Mouse (Mus musculus) skeletal muscle tissue, postnatal 0 days (tissue): ENCODE data around the gene Mrgprb5. TPM values are rescaled to one million over a fixed set of nuclear protein-coding genes. Genes with fewer than 3 reads are reported as not detected.

Experiments used
- polyA plus RNA-seq: library from polyadenylated mRNA; unstranded; fragments of >200 nt; fragmentation: Nextera tagmentation; extraction: Ambion mirVana; gene quantifications from 2 replicates; pipeline ENCODE4 v1.2.1, GENCODE M21; 2015

The Mrgprb5 gene
- not detected in 2 replicates for polyA plus RNA-seq

DNA sequence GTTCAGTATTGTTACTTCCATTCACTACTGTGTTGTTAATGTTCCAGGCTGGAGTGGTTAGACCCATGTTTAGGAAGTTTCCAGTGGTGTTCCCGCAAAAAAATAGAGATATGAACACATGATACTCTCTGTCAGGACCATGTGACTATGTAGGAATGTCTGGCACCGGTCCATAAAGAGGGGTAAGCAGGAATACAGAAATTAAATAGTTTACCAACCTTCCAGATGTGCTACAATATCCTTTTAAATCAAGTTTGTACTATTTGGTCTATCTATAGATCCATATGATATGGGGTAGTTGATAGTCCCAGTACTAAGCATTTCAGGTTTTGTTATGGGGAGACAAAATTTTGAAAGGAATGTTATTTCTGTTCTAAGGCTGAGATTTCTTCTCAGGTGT lies at the start of gene Mrgprb5:
TSS of gene Mrgprb5 (minus strand) at position 101 of the 400 bp plus-strand sequence.

GRCm38 (mm10) chr7:48199188-48199587 lies 30.4 kb upstream of the Mrgprb5 start, which contains the start of gene Mrgprb4:
Mrgprb4 (minus strand) TSS chr7:48199288.

Other genes with a start within 250 kb of the Mrgprb5 start
- 0.15 and 0.40 TPM in 2 replicates for gene Mrgpra4, start 186.9 kb downstream of the Mrgprb5 start, polyA plus RNA-seq
- gene Mrgprx1, start 141.4 kb downstream of the Mrgprb5 start, polyA plus RNA-seq, result not detected in 2 replicates
- gene Mrgprb4, start 30.3 kb upstream of the Mrgprb5 start, polyA plus RNA-seq, result not detected in 2 replicates
- gene Mrgprb8, start 219.5 kb upstream of the Mrgprb5 start, polyA plus RNA-seq, result 0.47 and 1.5 TPM in 2 replicates